In the genomic region with DNA sequence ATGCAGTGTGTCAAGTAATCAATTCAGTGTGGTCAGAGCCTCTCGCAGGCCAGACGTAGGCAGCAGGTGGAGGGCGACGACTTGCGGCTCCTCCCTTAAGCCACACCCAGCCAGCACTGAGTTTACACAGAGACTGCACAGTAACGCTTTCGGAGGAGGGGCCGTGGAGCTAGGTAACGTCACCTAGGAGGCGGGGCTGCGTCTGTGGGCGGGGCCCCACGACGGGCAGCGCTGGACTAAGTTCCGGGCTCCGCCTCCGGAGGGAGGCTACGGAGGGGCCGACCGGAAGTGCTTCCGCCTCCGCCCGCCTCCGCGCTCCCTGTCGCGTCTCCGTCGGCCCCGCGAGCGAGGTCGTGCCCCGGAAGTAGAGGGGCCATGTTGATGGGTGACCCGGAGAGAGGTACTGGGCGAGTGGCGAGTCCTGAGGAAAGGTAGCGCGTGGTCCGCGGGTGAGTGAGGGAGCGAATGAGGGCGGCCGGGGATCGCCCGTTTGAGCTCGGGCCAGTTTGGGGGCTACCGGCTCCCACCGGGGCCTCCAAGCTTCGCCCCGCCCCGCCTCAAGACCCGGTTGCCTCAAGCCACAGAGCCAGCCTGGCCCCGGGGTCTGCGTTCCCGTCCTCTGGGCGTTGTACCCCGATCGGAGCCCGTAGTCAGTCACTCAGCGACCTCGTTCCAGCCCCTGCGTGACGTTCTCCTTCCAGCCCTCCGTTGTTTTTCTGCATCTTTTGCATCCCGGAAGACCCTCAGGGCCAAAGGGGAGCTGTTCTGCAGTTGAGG, we compare ENCODE assay signal across 8 mouse cellular contexts. TPM values are rescaled to one million over a fixed set of nuclear protein-coding genes. Genes with fewer than 3 reads are reported as not detected.
A peak's percentile ranks its signal among the peaks of the same experiment; 100 is the strongest.
DNase-seq lines count a peak whose midpoint lies in the region; ATAC-seq and TF ChIP-seq lines count a peak whose summit lies in the region.

A gene (plus strand): TSS at position 286 of the 777 bp plus-strand sequence.

- DNase-seq in A20 (ENCODE audit: low read depth, low spot score) (peak; percentile 100), liver (peak; percentile 100)
- peak; percentile 99 for DNase-seq in heart, embryonic 10.5 days (ENCODE audit: low spot score)
- DNase-seq in spleen, postnatal 4 days (ENCODE audit: low spot score in 2 of 2), result peak; percentile 99

- peak; percentile 97 for ATAC-seq in kidney, embryonic 15.5 days (replicated peaks; ENCODE audit: low FRiP score)
- ATAC-seq in monocyte, adult 5-6 weeks (replicated peaks; ENCODE audit: insufficient number of reproducible peaks, low FRiP score, low TSS enrichment, poor library complexity, severe bottlenecking), result peak; percentile 96

- peak within 1 kb of the TSS; percentile 81 for H3K9ac ChIP-seq in kidney, embryonic 15.5 days

- H3K27ac ChIP-seq in bone marrow macrophage, adult 2 months (ENCODE audit: insufficient read depth, low read depth, low read length), result peak within 1 kb of the TSS; percentile 51
- H3K27ac ChIP-seq in embryonic fibroblast, embryonic 13.5 days (ENCODE audit: insufficient read depth, low read length), result peak within 1 kb of the TSS; percentile 42
- peak within 1 kb of the TSS; percentile 98 for H3K27ac ChIP-seq in heart, embryonic 10.5 days
- peak within 1 kb of the TSS; percentile 93 for H3K27ac ChIP-seq in kidney, embryonic 15.5 days

- H3K4me2 ChIP-seq in kidney, embryonic 15.5 days, result peak within 1 kb of the TSS; percentile 75

- under 1% methylated on average over 67 of the region's 67 CpGs for WGBS in heart, embryonic 10.5 days
- WGBS in kidney, embryonic 15.5 days, result under 1% methylated on average over 67 of the region's 67 CpGs

- H3K9me3 ChIP-seq in heart, embryonic 10.5 days, result no peaks in the 10 kb centered on the region
- H3K9me3 ChIP-seq in kidney, embryonic 15.5 days (replicated peaks), result no peaks in the 10 kb centered on the region

- peak within 1 kb of the TSS; percentile 87 for H3K4me3 ChIP-seq in bone marrow macrophage, adult 2 months (ENCODE audit: insufficient read depth, low read length)
- peak within 1 kb of the TSS; percentile 91 for H3K4me3 ChIP-seq in embryonic fibroblast, embryonic 13.5 days (ENCODE audit: insufficient read depth, low read length)
- H3K4me3 ChIP-seq in heart, embryonic 10.5 days, result peak within 1 kb of the TSS; percentile 96
- H3K4me3 ChIP-seq in kidney, embryonic 15.5 days (replicated peaks), result peak within 1 kb of the TSS; percentile 98

- peaks cover 6% of the 10 kb centered on the region for H3K4me1 ChIP-seq in bone marrow macrophage, adult 2 months (ENCODE audit: control insufficient read depth, insufficient read depth, low read length)
- H3K4me1 ChIP-seq in embryonic fibroblast, embryonic 13.5 days (ENCODE audit: control insufficient read depth, insufficient read depth, low read length), result no peaks in the 10 kb centered on the region
- peaks cover 22% of the 10 kb centered on the region for H3K4me1 ChIP-seq in heart, embryonic 10.5 days
- peaks cover 20% of the 10 kb centered on the region for H3K4me1 ChIP-seq in kidney, embryonic 15.5 days

- H3K36me3 ChIP-seq in heart, embryonic 10.5 days, result peaks cover 35% of the 10 kb centered on the region
- peaks cover 34% of the 10 kb centered on the region for H3K36me3 ChIP-seq in kidney, embryonic 15.5 days

- H3K27me3 ChIP-seq in heart, embryonic 10.5 days (ENCODE audit: insufficient read depth, poor library complexity, severe bottlenecking), result no peaks in the 10 kb centered on the region
- no peaks in the 10 kb centered on the region for H3K27me3 ChIP-seq in kidney, embryonic 15.5 days

- no peak for TF ChIP-seq CTCF in bone marrow macrophage, adult 2 months (IDR thresholded peaks at IDR 0.05; ENCODE audit: low read depth, low read length)
- no peak; the same call in 1 of the 2 replicates for TF ChIP-seq CTCF in embryonic fibroblast, embryonic 13.5 days (IDR thresholded peaks at IDR 0.05; ENCODE audit: borderline replicate concordance, insufficient read depth, low read length)

- no peak for TF ChIP-seq POLR2A in bone marrow macrophage, adult 2 months (IDR thresholded peaks at IDR 0.05; ENCODE audit: borderline replicate concordance, low read depth, low read length)
- peak; percentile 50 for TF ChIP-seq POLR2A in embryonic fibroblast, embryonic 13.5 days (IDR thresholded peaks at IDR 0.05; ENCODE audit: low read depth, low read length)

RNA-seq across cellular contexts. Expression of the gene that starts here (rescaled TPM):
- 19.7 and 22.2 TPM in 2 replicates for polyA plus RNA-seq in bone marrow macrophage, adult 2 months (2012; ENCODE audit: insufficient read depth, insufficient read length, missing spikeins)
- polyA plus RNA-seq in embryonic fibroblast, embryonic 13.5 days (2011; ENCODE audit: insufficient read length, low read depth, missing spikeins), result 22.7 and 22.8 TPM in 2 replicates
- 31.0 and 39.2 TPM in 2 replicates for polyA plus RNA-seq in heart, embryonic 10.5 days (2016; fragmentation: Nextera tagmentation; extraction: Ambion mirVana)
- 35.3 and 37.6 TPM in 2 replicates for polyA plus RNA-seq in kidney, embryonic 15.5 days (2015; fragmentation: Nextera tagmentation; extraction: Ambion mirVana)
- 28.7 to 38.2 TPM (median 29.9 TPM) in 3 replicates for total RNA-seq in monocyte, adult 5-6 weeks (2017)

Comparison
In these comparisons a context has a peak if more than half of its experiments do, and no peak if none do; other contexts are left out.
1. Peak in every context shown above with its lines: DNase-seq, ATAC-seq, H3K4me3 ChIP-seq and H3K27ac ChIP-seq.
2. H3K27ac ChIP-seq: peak in every context shown above with its lines; median percentile 98 in heart, embryonic 10.5 days; 93 in kidney, embryonic 15.5 days; 51 in bone marrow macrophage, adult 2 months; 42 in embryonic fibroblast, embryonic 13.5 days.